Mouse (Mus musculus) E14TG2a.4 (cell line): ENCODE results near the gene Ttc1.

Source experiments
- CTCF ChIP-seq: conservative IDR thresholded peaks from 2 replicates; pipeline ENCODE4 v1.5.1; 2014; ENCODE audit warnings: low read length
- NANOG ChIP-seq: IDR thresholded peaks from 2 replicates; pipeline ENCODE4 v1.6.1; 2014; ENCODE audit warnings: borderline replicate concordance, low read length, mixed read lengths
- POU5F1 ChIP-seq: IDR thresholded peaks from 2 replicates; pipeline ENCODE4 v1.6.1; 2014; ENCODE audit warnings: low read length, borderline replicate concordance

DNA sequence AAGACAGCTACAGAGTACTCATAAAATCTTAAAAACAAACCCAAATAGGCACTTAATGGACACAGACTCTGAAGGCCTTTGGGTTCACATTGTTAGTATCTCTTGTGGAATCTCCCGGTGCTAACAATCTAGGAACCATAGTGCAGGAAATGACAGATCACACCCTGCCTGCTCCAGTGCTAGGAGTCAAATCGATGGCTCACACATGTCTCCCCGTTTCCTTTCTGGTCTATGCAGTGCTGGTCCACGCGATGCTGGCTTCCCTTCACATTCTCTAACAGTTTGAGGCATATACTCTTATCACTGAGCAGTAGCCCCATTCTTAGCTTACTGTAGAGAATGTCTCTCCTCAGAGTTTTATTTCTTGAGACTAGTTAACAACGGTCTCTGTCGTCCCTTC lies 20.0 kb downstream of the Ttc1 start:
- no peak for TF ChIP-seq CTCF
- no peak for TF ChIP-seq NANOG
- TF ChIP-seq POU5F1, result no peak
